Mouse (Mus musculus): ENCODE measurements around the gene Limch1. TPM values are rescaled to one million over a fixed set of nuclear protein-coding genes. Genes with fewer than 3 reads are reported as not detected.

Limch1 gene
- total RNA-seq, 2 experiments from 2014 or later, result 99.5 to 124 TPM

DNA sequence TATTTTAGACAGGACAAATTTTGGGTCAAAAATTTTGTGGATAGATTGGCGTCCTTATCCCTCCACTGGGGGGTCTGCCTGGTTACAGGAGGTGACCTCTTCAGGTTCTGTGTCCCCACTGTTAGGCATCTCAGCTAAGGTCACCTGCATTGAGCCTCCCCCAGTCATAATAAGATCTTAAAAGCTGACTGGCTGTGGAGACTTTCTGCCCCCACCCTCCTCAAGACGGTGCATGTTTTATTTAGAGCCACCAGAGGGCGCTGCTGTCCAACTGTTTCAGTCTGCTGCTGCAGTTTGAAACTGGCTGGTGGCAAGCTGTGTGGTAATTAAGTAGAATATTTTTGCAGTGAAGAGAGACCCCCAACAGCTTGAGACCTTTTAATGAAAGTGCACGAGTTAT is 302.4 kb downstream of the Limch1 start:
- intact Hi-C loops (cut with DNase I), result loop anchor here (5.0 kb wide), 1 partner anchor 189 kb away; no protein-coding TSS in a partner anchor
- peak; percentile 45 to 50 for DNase-seq (ENCODE audit: low spot score in 2 of 2)

DNA sequence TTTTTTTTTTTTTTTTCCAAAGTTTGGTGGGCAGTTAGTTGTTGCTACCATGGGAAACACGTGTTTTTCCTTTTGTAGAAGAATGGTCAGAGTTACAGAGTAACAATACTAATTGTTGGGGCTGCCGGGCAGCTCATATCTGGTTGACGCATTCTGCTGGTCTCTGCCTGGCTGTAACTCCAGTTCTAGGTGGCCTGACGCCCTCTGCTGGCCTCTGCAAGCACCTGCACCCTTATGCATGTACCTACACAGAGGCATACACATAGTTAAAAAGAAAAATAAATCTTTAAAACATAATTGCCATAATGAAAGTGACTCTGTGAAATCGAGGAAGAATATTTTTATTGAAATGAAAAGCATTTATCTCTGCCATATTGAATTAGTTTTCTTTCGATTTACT is 312.2 kb downstream of the Limch1 start:
- DNase-seq (ENCODE audit: low spot score in 2 of 2), result no peak
- intact Hi-C loops (cut with DNase I), result no loop called here

GRCm38 (mm10) chr5:67060519-67060918 is 314.9 kb downstream of the Limch1 start:
- no peak for DNase-seq (ENCODE audit: low spot score in 2 of 2)

DNA sequence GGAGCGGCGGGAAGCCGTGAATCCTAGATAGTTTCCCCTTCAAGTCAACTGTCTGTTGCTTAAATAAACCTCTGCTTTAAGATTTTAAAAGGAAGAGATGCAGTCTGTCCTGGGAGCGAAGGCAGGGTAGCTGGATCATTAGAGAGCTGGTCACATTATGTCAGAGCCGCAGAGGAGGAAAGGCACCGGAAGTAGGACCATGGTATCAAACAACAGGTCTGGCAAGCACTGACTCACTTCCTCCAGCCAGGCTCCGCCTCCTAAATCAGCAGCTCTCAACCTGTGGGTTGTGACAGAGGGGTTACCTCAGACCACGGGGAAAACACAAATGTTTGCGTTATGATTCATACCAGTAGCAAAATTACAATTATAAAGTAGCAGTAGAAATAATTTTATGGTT is 318.0 kb downstream of the Limch1 start:
- DNase-seq (ENCODE audit: low spot score in 2 of 2), result no peak
- intact Hi-C loops (cut with DNase I), result no loop called here

More at GRCm38 (mm10) chr5:67060519-67060918, 314.9 kb downstream of the Limch1 start:
- intact Hi-C loops (cut with DNase I), result no loop called here

DNA sequence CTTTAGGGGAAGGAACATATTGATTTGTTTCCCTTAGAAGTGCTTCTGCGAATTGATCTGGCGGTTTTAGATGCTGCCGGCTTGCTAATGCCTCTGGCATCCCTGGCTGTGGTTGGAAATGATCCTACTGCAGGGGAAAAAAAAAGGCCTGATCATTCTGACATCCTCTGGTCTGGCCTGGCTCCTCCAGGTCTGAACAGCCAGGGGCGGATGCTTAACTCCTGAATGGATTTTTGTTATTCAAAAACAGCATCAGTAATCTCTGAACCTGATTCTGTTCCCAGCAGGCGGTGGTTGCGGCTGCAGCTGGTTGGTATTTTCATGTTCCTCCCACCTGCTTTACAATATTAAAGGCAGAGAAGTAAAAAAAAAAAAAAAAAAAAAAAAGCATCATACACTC is 337.5 kb downstream of the Limch1 start:
- intact Hi-C loops (cut with DNase I), result no loop called here

GRCm38 (mm10) chr5:67090856-67091255 is 345.2 kb downstream of the Limch1 start:
- intact Hi-C loops (cut with DNase I), result no loop called here
- no peak for DNase-seq (ENCODE audit: low spot score in 2 of 2)

More for the DNA sequence above, 337.5 kb downstream of the Limch1 start:
- DNase-seq (ENCODE audit: low spot score in 2 of 2), result no peak

DNA sequence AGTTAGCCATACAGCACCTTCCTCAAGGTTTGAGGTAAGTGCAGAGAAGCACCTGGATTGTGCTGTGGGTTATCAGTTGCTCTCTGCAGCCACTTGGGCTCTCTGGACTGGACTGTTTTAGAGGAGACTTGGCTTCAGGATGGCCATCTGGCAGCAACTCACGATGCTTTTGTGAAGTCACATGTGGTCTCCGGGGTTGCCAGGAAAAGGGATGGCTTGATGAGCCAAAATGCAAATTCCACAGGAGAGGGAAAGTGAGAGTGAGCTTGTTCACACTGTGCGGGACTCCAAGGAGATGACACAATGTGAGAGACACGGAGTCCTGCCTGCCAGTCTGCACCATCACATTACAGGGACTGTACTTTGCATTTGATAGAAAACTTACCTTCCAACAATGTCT is 346.1 kb downstream of the Limch1 start:
- intact Hi-C loops (cut with DNase I), result no loop called here

GRCm38 (mm10) chr5:67093991-67094390 is 348.4 kb downstream of the Limch1 start:
- DNase-seq (ENCODE audit: low spot score in 2 of 2), result no peak
- intact Hi-C loops (cut with DNase I), result no loop called here

More for the DNA sequence above, 346.1 kb downstream of the Limch1 start:
- no peak for DNase-seq (ENCODE audit: low spot score in 2 of 2)

DNA sequence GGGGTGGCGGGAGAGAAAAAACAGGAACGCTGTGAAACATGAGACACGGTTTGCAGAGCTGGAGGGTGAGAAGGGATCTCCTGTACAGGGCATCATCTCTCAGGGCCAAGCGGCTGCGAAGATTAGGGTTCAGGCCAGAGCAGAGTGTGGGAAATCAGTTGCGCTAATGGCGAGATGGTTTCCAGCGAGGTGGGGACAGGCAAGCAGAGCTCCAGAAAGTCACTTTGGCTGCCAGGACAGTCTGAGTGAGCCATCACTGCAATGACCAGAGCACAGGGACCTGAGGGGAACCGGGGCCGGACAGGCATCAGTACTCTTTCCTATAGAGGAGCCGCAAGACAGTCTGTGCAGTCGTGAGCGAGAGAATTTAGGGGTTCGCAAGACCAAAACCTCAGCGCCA is 349.5 kb downstream of the Limch1 start:
- intact Hi-C loops (cut with DNase I), result loop anchor here (5.0 kb wide), 1 partner anchor 512 kb away; the partner anchor contains the start of gene Shisa3
- DNase-seq (ENCODE audit: low spot score in 2 of 2), result peak in 1 of 2 experiments; percentile 9

DNA sequence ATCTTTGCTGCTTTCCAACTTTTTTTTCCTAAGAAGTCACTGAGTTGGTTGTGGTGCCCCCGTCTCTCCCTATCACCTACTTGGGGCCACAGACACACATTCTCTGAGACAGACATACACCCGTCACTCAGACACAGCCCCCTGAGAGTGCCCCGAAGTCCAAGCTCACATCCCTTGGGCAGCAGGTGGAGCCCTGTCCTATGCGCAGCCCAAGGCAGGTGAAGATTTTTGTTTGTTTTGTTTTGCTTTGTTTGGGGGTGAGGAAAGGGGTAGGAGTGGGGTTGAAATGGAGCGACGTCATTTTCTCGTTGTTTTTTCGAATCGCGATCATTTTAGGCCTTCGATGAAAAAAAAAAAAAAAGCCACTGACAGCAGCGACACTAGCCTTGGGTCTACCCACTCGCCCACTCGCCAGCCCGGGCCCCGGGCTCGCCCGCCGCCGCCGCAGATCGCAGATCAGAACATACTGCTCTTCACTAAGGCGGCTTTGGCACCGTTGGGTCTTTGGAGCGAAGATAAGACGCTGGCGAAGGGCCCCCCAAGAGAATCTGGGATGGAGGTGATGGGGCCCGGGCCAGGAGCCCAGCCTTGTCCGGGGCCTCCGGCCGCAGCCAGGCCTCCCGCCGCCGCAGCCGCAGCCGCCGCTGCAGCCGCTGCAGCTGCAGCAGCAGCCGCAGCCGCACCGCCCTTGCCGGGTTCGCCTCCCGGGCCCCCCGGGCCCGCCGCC is 350.2 kb downstream of the Limch1 start:
- intact Hi-C loops (cut with DNase I), result loop anchor here (5.0 kb wide), 1 partner anchor 511 kb away; the partner anchor contains the start of gene Shisa3
- no peak for DNase-seq (ENCODE audit: low spot score in 2 of 2)

DNA sequence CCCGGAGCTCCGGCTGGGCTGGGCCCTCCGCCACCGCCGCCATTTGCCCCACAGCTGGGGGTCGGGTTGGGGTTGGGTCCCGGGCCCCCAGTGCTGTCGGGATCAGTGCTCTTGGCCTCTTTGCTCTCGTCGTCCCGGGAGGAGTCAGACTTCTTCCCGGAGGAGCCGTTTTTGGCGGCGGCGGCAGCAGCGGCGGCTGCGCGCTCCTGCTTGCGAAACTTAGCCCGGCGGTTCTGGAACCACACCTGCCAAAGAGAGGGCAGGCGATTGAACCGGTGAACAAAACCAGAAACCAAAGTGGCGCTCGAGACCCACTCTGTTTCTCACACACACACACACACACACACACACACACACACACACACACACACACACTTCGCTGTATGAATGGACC is 350.7 kb downstream of the Limch1 start:
- intact Hi-C loops (cut with DNase I), result loop anchor here (5.0 kb wide), 1 partner anchor 511 kb away; the partner anchor contains the start of gene Shisa3
- peak in 1 of 2 experiments; percentile 9 for DNase-seq (ENCODE audit: low spot score in 2 of 2)

DNA sequence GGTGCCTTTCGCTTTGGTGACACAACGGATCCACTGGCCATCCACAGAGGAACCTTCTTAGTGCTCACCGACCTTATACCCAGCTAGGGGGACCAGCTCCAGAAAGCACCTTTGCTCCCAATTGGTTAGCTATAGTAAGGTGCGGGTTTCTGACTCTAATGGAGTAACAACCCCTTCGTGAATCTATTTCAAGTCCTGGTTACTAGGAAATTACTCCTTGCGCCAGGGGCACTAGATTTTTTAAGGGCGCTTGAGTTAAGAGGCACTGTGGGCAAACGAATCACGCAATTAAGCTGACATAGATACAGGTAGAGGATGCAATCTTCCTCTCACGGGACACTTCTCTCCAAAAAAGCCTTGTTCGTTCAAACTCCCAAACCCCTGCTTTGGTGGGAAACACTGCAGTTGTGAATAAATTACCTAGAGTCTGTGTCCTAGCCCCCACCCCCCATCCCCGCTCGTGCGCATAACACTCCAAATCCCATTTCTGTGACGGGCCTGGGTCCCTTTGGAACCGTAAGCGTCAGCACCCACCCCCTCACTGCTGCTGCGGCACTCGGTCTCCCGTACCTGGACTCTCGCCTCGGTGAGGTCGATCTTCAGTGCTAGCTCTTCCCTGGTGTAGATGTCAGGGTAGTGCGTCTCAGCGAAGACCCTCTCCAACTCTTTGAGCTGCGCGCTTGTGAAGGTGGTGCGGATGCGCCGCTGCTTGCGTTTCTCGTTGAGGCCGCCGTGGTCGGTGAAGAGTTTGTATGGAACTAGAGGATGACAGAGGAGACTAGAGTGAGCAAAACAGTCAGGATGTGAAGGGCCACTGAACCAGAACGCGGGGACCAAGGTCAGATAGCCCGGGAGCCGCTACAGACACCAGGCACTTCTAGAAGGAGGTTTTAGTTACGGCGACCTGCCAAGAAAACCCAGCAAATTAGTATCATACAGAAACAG is 351.8 kb downstream of the Limch1 start:
- intact Hi-C loops (cut with DNase I), result loop anchor here (1.0 to 5.0 kb wide), 2 partner anchors 135 to 510 kb away; partner anchors contain the start of gene Shisa3
- peak in 1 of 2 experiments; percentile 11 for DNase-seq (ENCODE audit: low spot score in 2 of 2)

- DNase-seq (ENCODE audit: low spot score in 2 of 2), result peak in 1 of 2 experiments; percentile 9
- intact Hi-C loops (cut with DNase I), result loop anchor here (5.0 kb wide), 1 partner anchor 509 kb away; the partner anchor contains the start of gene Shisa3
Observed at GRCm38 (mm10) chr5:67098051-67098732, 352.6 kb downstream of the Limch1 start.

- intact Hi-C loops (cut with DNase I), result loop anchor here (5.0 kb wide), 1 partner anchor 508 kb away; the partner anchor contains the start of gene Shisa3
- peak in 1 of 2 experiments; percentile 11 for DNase-seq (ENCODE audit: low spot score in 2 of 2)
Observed at GRCm38 (mm10) chr5:67098733-67099323, 353.2 kb downstream of the Limch1 start, which contains the start of gene Phox2b. TSS of gene Phox2b (minus strand) at chr5:67099301.

GRCm38 (mm10) chr5:67099393-67100271 is 354.0 kb downstream of the Limch1 start:
- peak; percentile 32 to 38 for DNase-seq (ENCODE audit: low spot score in 2 of 2)
- intact Hi-C loops (cut with DNase I), result loop anchor here (5.0 kb wide), 1 partner anchor 508 kb away; the partner anchor contains the start of gene Shisa3

GRCm38 (mm10) chr5:67100564-67101394 is 355.2 kb downstream of the Limch1 start:
- intact Hi-C loops (cut with DNase I), result no loop called here
- DNase-seq (ENCODE audit: low spot score in 2 of 2), result no peak

GRCm38 (mm10) chr5:67101395-67101760 is 355.8 kb downstream of the Limch1 start:
- intact Hi-C loops (cut with DNase I), result no loop called here
- DNase-seq (ENCODE audit: low spot score in 2 of 2), result no peak
